Mouse (Mus musculus) midbrain, embryonic 12.5 days (tissue): ENCODE data around the gene Epb41l3. TPM values are rescaled to one million over a fixed set of nuclear protein-coding genes. Genes with fewer than 3 reads are reported as not detected.
A peak's percentile ranks its signal among the peaks of the same experiment; 100 is the strongest.

ENCODE experiments used
- ATAC-seq: fragments of 200-750 bp; cut with Nextera tagmentation; 2 replicates; pipeline ENCODE4 v1.8.0; 2017; ENCODE audit warnings: low read depth, moderate TSS enrichment, moderate library complexity; ENCODE audit not compliant: low FRiP score
- H3K27ac ChIP-seq: fragments of 300-500 bp; sonication (generic); replicated peaks from 2 replicates; pipeline ENCODE4 v1.5.1; 2016; ENCODE audit warnings: mild to moderate bottlenecking
- H3K27me3 ChIP-seq: fragments of 300-500 bp; sonication (generic); 2 replicates; pipeline ENCODE4 v1.6.1; 2016; ENCODE audit warnings: mild to moderate bottlenecking
- H3K36me3 ChIP-seq: fragments of 300-500 bp; sonication (generic); 2 replicates; pipeline ENCODE4 v1.6.1; 2016
- H3K4me1 ChIP-seq: fragments of 300-500 bp; sonication (generic); 2 replicates; pipeline ENCODE4 v1.6.1; 2016
- H3K4me2 ChIP-seq: fragments of 300-500 bp; sonication (generic); replicated peaks from 2 replicates; pipeline ENCODE4 v1.6.1; 2016; ENCODE audit warnings: mild to moderate bottlenecking, moderate library complexity
- H3K4me3 ChIP-seq: fragments of 300-500 bp; sonication (generic); 2 replicates; pipeline ENCODE4 v1.5.1; 2016; ENCODE audit warnings: mild to moderate bottlenecking
- H3K9ac ChIP-seq: fragments of 300-500 bp; sonication (generic); replicated peaks from 2 replicates; pipeline ENCODE4 v1.6.1; 2016; ENCODE audit warnings: mild to moderate bottlenecking, moderate library complexity
- H3K9me3 ChIP-seq: fragments of 300-500 bp; sonication (generic); 2 replicates; pipeline ENCODE4 v1.6.1; 2016; ENCODE audit warnings: mild to moderate bottlenecking
- WGBS: fragments of 180-500 bp; shearing (Covaris S2); methylation state at CpG from one replicate; pipeline ENCODE4 v1.1.7; 2016; 5-methylcytosine and 5-hydroxymethylcytosine counted together
- polyA plus RNA-seq: library from polyadenylated mRNA; unstranded; fragments of >200 nt; fragmentation: Nextera tagmentation; extraction: Ambion mirVana; gene quantifications from 2 replicates; pipeline ENCODE4 v1.2.1, GENCODE M21; 2016

Gene Epb41l3
- polyA plus RNA-seq, result 71.7 and 78.0 TPM in 2 replicates

DNA sequence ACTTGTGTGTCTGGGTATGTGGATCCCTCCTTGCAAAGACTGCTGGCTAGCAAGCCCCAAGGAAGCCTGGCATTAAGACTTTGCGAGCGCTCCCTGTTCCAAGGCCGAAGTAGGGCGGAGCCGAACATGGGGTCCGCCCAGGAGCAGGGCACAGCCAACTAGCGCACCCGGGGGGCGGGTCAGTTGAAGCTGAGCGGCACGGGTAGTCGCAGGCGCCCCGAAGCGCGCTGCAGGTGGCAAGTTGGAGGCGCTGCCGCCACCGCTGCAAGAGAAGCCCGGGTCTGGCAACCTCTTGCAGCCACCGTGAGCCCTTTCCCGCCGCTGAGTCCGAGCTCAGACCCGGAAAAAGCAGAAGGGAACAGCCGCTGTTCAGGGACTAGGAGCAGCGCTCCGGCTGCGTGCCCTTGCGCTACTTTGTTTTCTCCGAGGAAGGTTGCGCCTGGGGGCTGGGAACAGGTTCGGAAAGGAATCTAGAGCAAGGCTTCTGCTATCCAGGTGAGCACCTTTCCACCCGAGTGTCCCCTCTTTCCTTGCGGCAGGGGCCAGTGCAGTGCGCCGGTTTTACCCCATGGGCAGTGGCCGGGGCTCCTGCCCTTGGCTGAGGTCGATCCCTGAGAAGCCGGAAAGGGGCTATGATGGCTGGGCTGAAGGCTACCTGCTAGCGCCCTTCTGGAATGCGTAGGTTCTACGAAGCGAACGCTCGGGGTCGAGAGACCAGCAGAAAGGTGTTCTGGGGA is at the start of gene Epb41l3:
Gene Epb41l3, plus strand, starts transcription at position 183 of the 737 bp plus-strand sequence.
- no peaks in the 10 kb centered on the region for H3K9me3 ChIP-seq
- peaks cover 54% of the 10 kb centered on the region for H3K27me3 ChIP-seq
- peaks cover 14% of the 10 kb centered on the region for H3K4me1 ChIP-seq
- H3K9ac ChIP-seq, result peak within 1 kb of the TSS; percentile 49
- no peaks in the 10 kb centered on the region for H3K36me3 ChIP-seq
- peak within 1 kb of the TSS; percentile 58 for H3K4me3 ChIP-seq
- H3K4me2 ChIP-seq, result peak within 1 kb of the TSS; percentile 99
- no peak within 1 kb of the TSS for H3K27ac ChIP-seq
- peak; percentile 93 for ATAC-seq
- WGBS, result under 1% methylated on average over 47 of the region's 47 CpGs

DNA sequence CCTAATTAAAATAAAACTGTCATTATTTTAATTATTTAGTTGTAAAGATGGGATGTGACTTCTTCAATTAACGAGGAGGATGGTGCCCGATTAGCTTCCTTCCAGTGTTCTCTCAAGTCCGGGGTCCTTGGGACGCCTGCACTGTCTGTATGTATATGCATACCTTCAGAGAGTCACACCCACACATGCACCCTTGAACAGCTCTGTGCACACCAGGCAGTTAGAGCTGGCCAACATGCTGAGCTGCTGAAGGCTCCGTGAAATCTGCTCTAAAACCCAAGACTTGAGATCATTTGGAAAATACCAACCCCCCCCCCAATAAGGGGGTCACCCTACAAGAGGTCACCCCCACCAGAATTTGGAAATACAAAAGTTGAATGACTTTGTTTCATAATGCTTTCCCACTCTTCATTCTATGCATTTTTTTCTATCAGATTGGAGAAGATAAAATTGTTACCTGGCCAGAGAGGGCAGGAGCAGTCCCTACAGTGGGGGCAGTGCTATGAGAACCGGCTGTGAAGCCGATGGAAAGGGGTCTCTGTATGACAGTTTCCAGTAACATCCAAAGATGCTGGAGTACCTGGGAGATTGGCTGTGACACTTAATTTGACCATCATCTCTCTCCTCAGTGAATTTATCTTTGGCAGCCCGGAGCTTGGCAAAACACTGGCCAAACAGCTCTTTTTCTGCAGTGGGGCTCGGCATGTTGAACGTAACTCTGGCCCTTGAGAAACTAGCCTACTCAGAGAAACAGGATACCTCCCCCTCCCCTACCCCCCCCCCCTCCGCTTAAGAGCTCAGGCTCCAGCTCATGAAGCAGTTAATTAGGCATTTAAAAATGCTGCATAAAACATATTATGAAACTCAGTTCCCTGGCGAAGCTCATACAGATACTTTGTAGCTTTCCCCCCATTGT is 36.5 kb upstream of the Epb41l3 start:
- H3K36me3 ChIP-seq, result no peaks in the 10 kb centered on the region
- H3K27ac ChIP-seq, result no peak overlapping the region
- H3K9ac ChIP-seq, result no peak overlapping the region
- 86% methylated on average over 12 of the region's 12 CpGs for WGBS
- no peaks in the 10 kb centered on the region for H3K27me3 ChIP-seq
- H3K4me3 ChIP-seq, result no peak overlapping the region
- H3K9me3 ChIP-seq, result no peaks in the 10 kb centered on the region
- no peak for ATAC-seq
- no peaks in the 10 kb centered on the region for H3K4me1 ChIP-seq
- no peak overlapping the region for H3K4me2 ChIP-seq

DNA sequence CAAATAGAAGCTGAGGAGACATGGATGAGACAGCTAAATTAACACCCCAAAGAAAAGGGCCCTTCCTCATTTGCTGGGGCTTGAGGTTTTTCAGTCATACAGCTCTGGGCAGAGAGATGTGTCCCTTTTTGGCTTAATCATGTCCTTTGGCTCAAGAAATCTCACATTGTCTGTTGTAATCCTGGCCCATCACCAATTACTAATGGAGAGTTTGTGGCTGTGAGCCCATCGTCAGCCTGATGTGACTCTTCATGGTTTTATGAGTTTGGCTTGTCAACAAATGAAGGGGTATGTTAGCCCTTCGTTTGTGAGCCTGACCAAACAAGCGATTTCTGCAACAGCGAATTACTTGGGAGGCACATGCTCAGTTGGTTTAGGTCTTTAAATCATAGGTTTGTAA is 34.0 kb upstream of the Epb41l3 start:
- no peak for ATAC-seq
- 82% methylated on average over 4 of the region's 4 CpGs for WGBS
- Histone ChIP-seq H3K27ac (no peak overlapping the region), H3K4me1 (no peaks in the 10 kb centered on the region), H3K36me3 (no peaks in the 10 kb centered on the region), H3K9ac (no peak overlapping the region), H3K4me2 (no peak overlapping the region), H3K9me3 (0 out of 2 replicates have a peak, but pooled peaks cover 3% of the 10 kb centered on the region), H3K4me3 (no peak overlapping the region), H3K27me3 (no peaks in the 10 kb centered on the region)

GRCm38 (mm10) chr17:69048826-69049225 is 26.7 kb upstream of the Epb41l3 start:
- Histone ChIP-seq H3K9ac (no peak overlapping the region), H3K27me3 (no peaks in the 10 kb centered on the region), H3K4me3 (no peak overlapping the region), H3K4me1 (no peaks in the 10 kb centered on the region), H3K9me3 (0 out of 2 replicates have a peak, but pooled peaks cover 3% of the 10 kb centered on the region), H3K27ac (no peak overlapping the region), H3K4me2 (no peak overlapping the region), H3K36me3 (no peaks in the 10 kb centered on the region)
- no peak for ATAC-seq
- 90% methylated on average over 3 of the region's 3 CpGs for WGBS

DNA sequence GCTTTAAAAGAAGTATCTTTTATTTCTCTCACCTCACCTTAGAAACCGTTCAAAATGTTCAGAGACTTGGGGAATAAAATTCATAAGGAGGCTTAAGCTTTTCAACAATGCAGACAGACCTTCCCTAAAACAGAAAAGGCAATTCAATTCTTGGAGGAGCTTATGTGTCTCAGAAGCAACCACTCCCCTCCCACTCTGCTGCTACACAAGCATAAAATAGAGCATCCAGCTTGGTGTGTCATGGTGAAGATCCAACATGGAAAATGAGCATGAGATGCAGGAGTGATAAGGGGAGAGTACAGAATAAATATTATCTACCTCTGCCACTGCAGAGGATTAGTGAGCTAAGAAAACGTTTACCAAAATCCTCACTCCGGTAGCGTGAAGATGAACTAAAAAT is 21.5 kb upstream of the Epb41l3 start:
- H3K36me3 ChIP-seq, result no peaks in the 10 kb centered on the region
- no peaks in the 10 kb centered on the region for H3K27me3 ChIP-seq
- H3K4me2 ChIP-seq, result no peak overlapping the region
- H3K9me3 ChIP-seq, result no peaks in the 10 kb centered on the region
- no peaks in the 10 kb centered on the region for H3K4me1 ChIP-seq
- WGBS, result 69% methylated on average over 4 of the region's 4 CpGs
- H3K4me3 ChIP-seq, result no peak overlapping the region
- H3K9ac ChIP-seq, result no peak overlapping the region
- no peak overlapping the region for H3K27ac ChIP-seq
- no peak for ATAC-seq

DNA sequence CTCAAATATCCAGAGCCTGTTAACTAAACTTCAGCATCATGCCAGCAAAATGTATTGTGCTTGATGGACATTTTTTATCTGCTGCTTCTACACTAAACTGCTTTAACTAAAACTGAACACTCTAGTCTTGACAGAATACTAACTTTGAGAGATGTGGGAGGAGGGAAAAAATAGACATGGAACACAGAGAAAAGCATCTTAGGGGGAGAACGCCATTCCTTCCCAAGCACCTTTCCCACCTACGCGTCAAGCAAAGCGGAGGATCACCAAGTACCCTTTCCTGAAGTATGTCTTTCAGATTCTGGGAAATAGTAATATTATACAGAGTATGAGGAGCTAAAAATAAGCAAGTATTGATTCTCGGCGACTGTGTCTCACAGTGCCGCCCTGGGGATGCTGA is 15.7 kb upstream of the Epb41l3 start:
- no peak for ATAC-seq
- Histone ChIP-seq H3K27me3 (no peaks in the 10 kb centered on the region), H3K36me3 (no peaks in the 10 kb centered on the region)

GRCm38 (mm10) chr17:69060388-69060787 is 15.1 kb upstream of the Epb41l3 start:
- H3K9ac ChIP-seq, result no peak overlapping the region
- H3K27me3 ChIP-seq, result no peaks in the 10 kb centered on the region
- 92% methylated on average over 7 of the region's 7 CpGs for WGBS
- no peaks in the 10 kb centered on the region for H3K4me1 ChIP-seq
- ATAC-seq, result no peak
- no peak overlapping the region for H3K4me2 ChIP-seq
- H3K4me3 ChIP-seq, result no peak overlapping the region
- no peaks in the 10 kb centered on the region for H3K9me3 ChIP-seq
- no peak overlapping the region for H3K27ac ChIP-seq
- no peaks in the 10 kb centered on the region for H3K36me3 ChIP-seq

More for the DNA sequence above, 15.7 kb upstream of the Epb41l3 start:
- 95% methylated on average over 7 of the region's 7 CpGs for WGBS
- H3K4me3 ChIP-seq, result no peak overlapping the region
- H3K9ac ChIP-seq, result no peak overlapping the region
- no peak overlapping the region for H3K27ac ChIP-seq
- H3K4me1 ChIP-seq, result no peaks in the 10 kb centered on the region
- H3K4me2 ChIP-seq, result no peak overlapping the region
- H3K9me3 ChIP-seq, result no peaks in the 10 kb centered on the region

GRCm38 (mm10) chr17:69061883-69062745 is 13.4 kb upstream of the Epb41l3 start:
- 64% methylated on average over 9 of the region's 9 CpGs for WGBS
- H3K9ac ChIP-seq, result no peak overlapping the region
- H3K9me3 ChIP-seq, result no peaks in the 10 kb centered on the region
- H3K4me3 ChIP-seq, result no peak overlapping the region
- no peaks in the 10 kb centered on the region for H3K4me1 ChIP-seq
- ATAC-seq, result no peak
- no peaks in the 10 kb centered on the region for H3K27me3 ChIP-seq
- H3K27ac ChIP-seq, result no peak overlapping the region
- no peaks in the 10 kb centered on the region for H3K36me3 ChIP-seq
- no peak overlapping the region for H3K4me2 ChIP-seq

DNA sequence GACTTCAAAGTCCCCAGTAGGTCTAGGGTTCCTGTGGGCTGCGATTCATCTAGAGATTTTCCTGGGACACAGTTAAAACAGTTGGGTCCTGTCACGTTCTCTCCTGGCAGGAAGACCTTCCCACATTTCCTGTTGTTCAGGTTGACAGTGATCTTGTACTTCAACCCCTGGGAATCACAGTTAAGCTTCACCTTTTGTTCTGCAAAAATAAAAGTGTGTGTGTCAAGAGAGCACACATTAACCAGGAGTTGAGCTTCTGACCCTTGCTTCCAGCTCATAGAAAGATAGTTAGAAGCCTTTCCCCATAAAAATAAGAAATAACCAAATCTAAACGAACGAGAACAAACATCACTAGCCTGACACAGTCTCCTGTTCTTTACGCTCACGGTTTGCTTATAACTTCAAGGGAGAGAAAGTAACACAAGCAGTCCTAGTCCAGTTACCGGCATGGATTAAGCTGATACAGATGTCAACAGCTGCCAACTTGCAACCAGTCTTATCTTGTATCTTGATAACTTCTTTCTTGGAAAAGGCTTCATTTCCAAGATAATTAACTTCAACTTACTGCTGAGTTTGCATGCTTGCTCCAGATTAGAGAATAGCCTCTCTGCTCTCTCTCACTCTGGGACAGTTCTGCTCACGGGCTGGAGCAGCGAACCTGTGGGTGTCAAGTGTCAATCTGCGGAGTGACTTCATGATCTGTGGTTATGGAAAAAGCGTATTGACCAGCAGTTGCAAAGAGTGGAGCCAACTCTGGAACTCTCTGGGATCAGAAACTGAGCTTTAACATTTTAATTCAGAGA is 7.3 kb upstream of the Epb41l3 start:
- H3K9me3 ChIP-seq, result no peaks in the 10 kb centered on the region
- no peaks in the 10 kb centered on the region for H3K27me3 ChIP-seq
- no peaks in the 10 kb centered on the region for H3K4me1 ChIP-seq
- no peaks in the 10 kb centered on the region for H3K36me3 ChIP-seq
- WGBS, result 74% methylated on average over 11 of the region's 11 CpGs
- no peak overlapping the region for H3K4me3 ChIP-seq
- H3K9ac ChIP-seq, result no peak overlapping the region
- no peak for ATAC-seq
- no peak overlapping the region for H3K27ac ChIP-seq
- H3K4me2 ChIP-seq, result no peak overlapping the region

DNA sequence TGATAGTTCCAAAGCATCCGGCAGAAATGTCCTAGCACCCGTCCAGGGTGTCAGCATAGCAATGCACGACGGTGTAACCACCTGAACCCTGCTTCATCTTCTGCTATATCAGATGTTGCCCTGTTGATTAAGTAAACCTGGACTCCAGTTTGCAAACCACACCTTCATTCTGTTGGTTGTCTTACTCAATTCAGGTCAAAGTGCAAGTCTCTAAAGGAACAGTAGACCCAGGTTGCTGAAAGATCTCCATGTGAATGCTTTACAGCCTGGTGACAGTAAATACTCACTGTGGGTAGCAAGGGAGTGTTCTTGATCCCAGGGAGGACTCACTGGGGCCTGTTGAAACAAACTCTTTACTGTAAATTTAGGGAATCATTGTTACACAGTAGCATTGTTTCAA is 1.4 kb upstream of the Epb41l3 start:
- Histone ChIP-seq H3K9me3 (no peaks in the 10 kb centered on the region), H3K9ac (no peak overlapping the region), H3K4me2 (no peak overlapping the region), H3K4me1 (peaks cover 14% of the 10 kb centered on the region), H3K36me3 (no peaks in the 10 kb centered on the region), H3K27me3 (peaks cover 51% of the 10 kb centered on the region), H3K27ac (no peak overlapping the region), H3K4me3 (no peak overlapping the region)
- ATAC-seq, result no peak
- WGBS, result 84% methylated on average over 4 of the region's 4 CpGs

DNA sequence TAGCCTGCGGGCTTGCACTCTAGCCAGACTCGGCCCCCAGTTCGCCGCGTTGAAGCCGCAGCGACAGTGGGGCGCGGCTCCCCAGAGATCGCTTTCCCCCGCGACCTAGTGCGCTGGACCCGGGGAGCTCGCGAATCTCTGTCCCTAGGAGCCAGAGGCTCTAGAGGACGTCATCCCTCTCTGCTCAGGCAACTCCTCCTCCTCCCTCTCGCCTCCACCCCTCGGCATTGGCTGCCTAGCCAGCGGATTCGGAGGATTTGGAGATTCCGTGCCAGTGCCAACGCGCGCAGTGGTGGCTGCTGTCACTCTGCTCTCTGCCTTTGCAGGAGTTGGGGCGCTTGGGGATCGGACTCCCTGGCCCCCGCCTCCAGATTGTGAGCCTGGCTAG is 749 bp downstream of the Epb41l3 start:
- Histone ChIP-seq H3K27ac (no peak overlapping the region), H3K27me3 (peaks cover 57% of the 10 kb centered on the region), H3K4me1 (peaks cover 14% of the 10 kb centered on the region), H3K9ac (peak overlapping the region; percentile 49), H3K9me3 (no peaks in the 10 kb centered on the region), H3K4me3 (peak overlapping the region; percentile 58), H3K4me2 (peak overlapping the region; percentile 99), H3K36me3 (no peaks in the 10 kb centered on the region)
- WGBS, result under 1% methylated on average over 28 of the region's 28 CpGs
- ATAC-seq, result peak; percentile 75
